Mouse (Mus musculus) bone marrow macrophage, adult 2 months (primary cell): ENCODE data around the gene Picalm.

ENCODE experiments used
- CTCF ChIP-seq: IDR thresholded peaks from 2 replicates; pipeline ENCODE4 v1.5.1; 2012; ENCODE audit warnings: low read depth, mild to moderate bottlenecking, low read length, moderate library complexity
- POLR2A ChIP-seq: IDR thresholded peaks from 2 replicates; pipeline ENCODE4 v1.6.1; 2012; ENCODE audit warnings: mild to moderate bottlenecking, low read depth, low read length, borderline replicate concordance

- TF ChIP-seq CTCF: no peak
- no peak for TF ChIP-seq POLR2A
Measured at GRCm38 (mm10) chr7:90210116-90210515, 80.1 kb downstream of the Picalm start.
